Mouse (Mus musculus) midbrain, embryonic 12.5 days (tissue): ENCODE data around the gene Olfr1438-ps1. TPM values are rescaled to one million over a fixed set of nuclear protein-coding genes. Genes with fewer than 3 reads are reported as not detected.
"Not testable (repeated sequence)": the region's sequence is repeated elsewhere in the genome, so short reads cannot be mapped to it uniquely, and the experiment has no call there.

Experiments
- ATAC-seq: fragments of 200-750 bp; cut with Nextera tagmentation; 2 replicates; pipeline ENCODE4 v1.8.0; 2017; ENCODE audit warnings: low read depth, moderate TSS enrichment, moderate library complexity; ENCODE audit not compliant: low FRiP score
- H3K27ac ChIP-seq: fragments of 300-500 bp; sonication (generic); replicated peaks from 2 replicates; pipeline ENCODE4 v1.5.1; 2016; ENCODE audit warnings: mild to moderate bottlenecking
- H3K27me3 ChIP-seq: fragments of 300-500 bp; sonication (generic); 2 replicates; pipeline ENCODE4 v1.6.1; 2016; ENCODE audit warnings: mild to moderate bottlenecking
- H3K36me3 ChIP-seq: fragments of 300-500 bp; sonication (generic); 2 replicates; pipeline ENCODE4 v1.6.1; 2016
- H3K4me1 ChIP-seq: fragments of 300-500 bp; sonication (generic); 2 replicates; pipeline ENCODE4 v1.6.1; 2016
- H3K4me2 ChIP-seq: fragments of 300-500 bp; sonication (generic); replicated peaks from 2 replicates; pipeline ENCODE4 v1.6.1; 2016; ENCODE audit warnings: mild to moderate bottlenecking, moderate library complexity
- H3K4me3 ChIP-seq: fragments of 300-500 bp; sonication (generic); 2 replicates; pipeline ENCODE4 v1.5.1; 2016; ENCODE audit warnings: mild to moderate bottlenecking
- H3K9ac ChIP-seq: fragments of 300-500 bp; sonication (generic); replicated peaks from 2 replicates; pipeline ENCODE4 v1.6.1; 2016; ENCODE audit warnings: mild to moderate bottlenecking, moderate library complexity
- H3K9me3 ChIP-seq: fragments of 300-500 bp; sonication (generic); 2 replicates; pipeline ENCODE4 v1.6.1; 2016; ENCODE audit warnings: mild to moderate bottlenecking
- WGBS: fragments of 180-500 bp; shearing (Covaris S2); methylation state at CpG from one replicate; pipeline ENCODE4 v1.1.7; 2016; 5-methylcytosine and 5-hydroxymethylcytosine counted together
- polyA plus RNA-seq: library from polyadenylated mRNA; unstranded; fragments of >200 nt; fragmentation: Nextera tagmentation; extraction: Ambion mirVana; gene quantifications from 2 replicates; pipeline ENCODE4 v1.2.1, GENCODE M21; 2016

The Olfr1438-ps1 gene
- not detected in 2 replicates for polyA plus RNA-seq

- WGBS = 92% methylated on average over 3 of the region's 3 CpGs
- Histone ChIP-seq H3K4me3 (no peak within 1 kb of the TSS), H3K9ac (no peak within 1 kb of the TSS), H3K4me1 (no peaks in the 10 kb centered on the region), H3K27me3 (no peaks in the 10 kb centered on the region), H3K9me3 (no peaks in the 10 kb centered on the region), H3K27ac (no peak within 1 kb of the TSS), H3K4me2 (no peak within 1 kb of the TSS), H3K36me3 (no peaks in the 10 kb centered on the region)
- no peak for ATAC-seq
Observed at GRCm38 (mm10) chr19:12335810-12336209, at the start of gene Olfr1438-ps1. Gene Olfr1438-ps1 (minus strand): TSS chr19:12335910.

- H3K4me1 ChIP-seq = no peaks in the 10 kb centered on the region
Observed at GRCm38 (mm10) chr19:12374465-12375025, 38.8 kb upstream of the Olfr1438-ps1 start.

GRCm38 (mm10) chr19:12373004-12373403 lies 37.3 kb upstream of the Olfr1438-ps1 start:
- Histone ChIP-seq H3K27me3 (no peaks in the 10 kb centered on the region), H3K4me1 (no peaks in the 10 kb centered on the region), H3K9me3 (no peaks in the 10 kb centered on the region), H3K27ac (no peak overlapping the region), H3K9ac (no peak overlapping the region), H3K36me3 (no peaks in the 10 kb centered on the region), H3K4me3 (no peak overlapping the region), H3K4me2 (no peak overlapping the region)
- WGBS = 87% methylated on average over 3 of the region's 3 CpGs
- no peak for ATAC-seq

More at GRCm38 (mm10) chr19:12374465-12375025, 38.8 kb upstream of the Olfr1438-ps1 start:
- Histone ChIP-seq H3K4me3 (no peak overlapping the region), H3K9ac (no peak overlapping the region), H3K9me3 (no peaks in the 10 kb centered on the region), H3K4me2 (no peak overlapping the region), H3K27ac (no peak overlapping the region), H3K36me3 (no peaks in the 10 kb centered on the region), H3K27me3 (no peaks in the 10 kb centered on the region)
- 77% methylated on average over 2 of the region's 2 CpGs for WGBS
- ATAC-seq = no peak

- H3K9ac ChIP-seq = no peak within 1 kb of the TSS
- ATAC-seq = no peak
- H3K9me3 ChIP-seq = no peaks in the 10 kb centered on the region
- no peak within 1 kb of the TSS for H3K4me3 ChIP-seq
- no peak within 1 kb of the TSS for H3K27ac ChIP-seq
- 85% methylated on average over 2 of the region's 2 CpGs for WGBS
- H3K4me1 ChIP-seq = no peaks in the 10 kb centered on the region
- H3K36me3 ChIP-seq = no peaks in the 10 kb centered on the region
- no peak within 1 kb of the TSS for H3K4me2 ChIP-seq
- H3K27me3 ChIP-seq = no peaks in the 10 kb centered on the region
Observed at GRCm38 (mm10) chr19:12325001-12325400, 10.7 kb downstream of the Olfr1438-ps1 start, which contains the start of gene Olfr1437. Gene Olfr1437 (minus strand): TSS chr19:12325101.

- H3K27me3 ChIP-seq, H3K4me3 ChIP-seq, H3K9me3 ChIP-seq, H3K27ac ChIP-seq, H3K4me2 ChIP-seq, H3K36me3 ChIP-seq, ATAC-seq, H3K4me1 ChIP-seq, H3K9ac ChIP-seq: not testable (repeated sequence)
- 82% methylated on average over 1 of the region's 1 CpGs for WGBS
Observed at GRCm38 (mm10) chr19:12299030-12299429, 36.7 kb downstream of the Olfr1438-ps1 start, which contains the start of gene Olfr1436. Gene Olfr1436 (minus strand): TSS chr19:12299130.

GRCm38 (mm10) chr19:12292979-12293378 lies 42.7 kb downstream of the Olfr1438-ps1 start:
- H3K9me3 ChIP-seq = no peaks in the 10 kb centered on the region
- H3K27me3 ChIP-seq = no peaks in the 10 kb centered on the region
- H3K4me1 ChIP-seq = no peaks in the 10 kb centered on the region
- no peak overlapping the region for H3K27ac ChIP-seq
- no peak overlapping the region for H3K4me3 ChIP-seq
- ATAC-seq = no peak
- no peaks in the 10 kb centered on the region for H3K36me3 ChIP-seq
- no peak overlapping the region for H3K4me2 ChIP-seq
- no peak overlapping the region for H3K9ac ChIP-seq

- no peak within 1 kb of the TSS for H3K9ac ChIP-seq
- no peaks in the 10 kb centered on the region for H3K36me3 ChIP-seq
- 76% methylated on average over 2 of the region's 2 CpGs for whole genome bisulfite sequencing
- no peak within 1 kb of the TSS for H3K4me2 ChIP-seq
- H3K9me3 ChIP-seq = no peaks in the 10 kb centered on the region
- H3K27ac ChIP-seq = no peak within 1 kb of the TSS
- no peak within 1 kb of the TSS for H3K4me3 ChIP-seq
- no peaks in the 10 kb centered on the region for H3K27me3 ChIP-seq
- no peak for ATAC-seq
- H3K4me1 ChIP-seq = no peaks in the 10 kb centered on the region
Observed at GRCm38 (mm10) chr19:12279554-12279953, 56.2 kb downstream of the Olfr1438-ps1 start, which contains the start of gene Olfr1434. Gene Olfr1434 (plus strand): TSS chr19:12279854.

Other genes starting within 250 kb of the Olfr1438-ps1 start
- gene Olfr1426, start 243.9 kb downstream of the Olfr1438-ps1 start, polyA plus RNA-seq = not detected in 2 replicates
- gene Olfr1427, start 232.6 kb downstream of the Olfr1438-ps1 start, polyA plus RNA-seq = not detected in 2 replicates
- not detected in 2 replicates for gene Olfr1428, start 220.0 kb downstream of the Olfr1438-ps1 start, polyA plus RNA-seq
- not detected in 2 replicates for gene Olfr76, start 212.7 kb downstream of the Olfr1438-ps1 start, polyA plus RNA-seq
- not detected in 2 replicates for gene Olfr1555-ps1, start 165.8 kb downstream of the Olfr1438-ps1 start, polyA plus RNA-seq
- gene Olfr1431, start 135.3 kb downstream of the Olfr1438-ps1 start, polyA plus RNA-seq = not detected in 2 replicates
- gene Olfr1432, start 103.3 kb downstream of the Olfr1438-ps1 start, polyA plus RNA-seq = not detected in 2 replicates
- gene Olfr262, start 94.3 kb downstream of the Olfr1438-ps1 start, polyA plus RNA-seq = not detected in 2 replicates
- not detected in 2 replicates for gene Olfr235, start 74.9 kb downstream of the Olfr1438-ps1 start, polyA plus RNA-seq
- gene Olfr1434, start 56.1 kb downstream of the Olfr1438-ps1 start, polyA plus RNA-seq = not detected in 2 replicates
- gene Olfr1436, start 36.8 kb downstream of the Olfr1438-ps1 start, polyA plus RNA-seq = not detected in 2 replicates
- not detected in 2 replicates for gene Olfr1437, start 10.8 kb downstream of the Olfr1438-ps1 start, polyA plus RNA-seq
- gene Olfr1440, start 51.4 kb upstream of the Olfr1438-ps1 start, polyA plus RNA-seq = not detected in 2 replicates
- gene Olfr1441, start 81.5 kb upstream of the Olfr1438-ps1 start, polyA plus RNA-seq = not detected in 2 replicates
- gene Pfpl, start 92.0 kb upstream of the Olfr1438-ps1 start, polyA plus RNA-seq = not detected in 2 replicates
- 0.43 and 0.48 TPM in 2 replicates for gene Mpeg1, start 124.9 kb upstream of the Olfr1438-ps1 start, polyA plus RNA-seq
- 63.5 and 67.3 TPM in 2 replicates for gene Dtx4, start 165.5 kb upstream of the Olfr1438-ps1 start, polyA plus RNA-seq
- 15.4 and 16.7 TPM in 2 replicates for gene Fam111a, start 209.8 kb upstream of the Olfr1438-ps1 start, polyA plus RNA-seq